Mouse (Mus musculus) heart, postnatal 0 days (tissue): ENCODE data around the gene Ltv1.

Source experiments
- CTCF ChIP-seq: IDR thresholded peaks from 2 replicates; pipeline ENCODE4 v1.5.1; 2016; ENCODE audit warnings: antibody characterized with exemption, control low read depth, low read depth
- EP300 ChIP-seq: IDR thresholded peaks from 2 replicates; pipeline ENCODE4 v1.6.1; 2016; ENCODE audit warnings: antibody characterized with exemption, low read depth

GRCm38 (mm10) chr10:13184170-13184766 is 8.7 kb downstream of the Ltv1 start:
- no peak for TF ChIP-seq CTCF
- TF ChIP-seq EP300 = no peak
